Mouse (Mus musculus) bone marrow macrophage, adult 2 months (primary cell): Measurements from ENCODE around the gene Syngap1.

Experiments
- CTCF ChIP-seq: IDR thresholded peaks from 2 replicates; pipeline ENCODE4 v1.5.1; 2012; ENCODE audit warnings: low read depth, mild to moderate bottlenecking, low read length, moderate library complexity
- POLR2A ChIP-seq: IDR thresholded peaks from 2 replicates; pipeline ENCODE4 v1.6.1; 2012; ENCODE audit warnings: mild to moderate bottlenecking, low read depth, low read length, borderline replicate concordance

- TF ChIP-seq CTCF (no peak), POLR2A (no peak)
These were observed 26.4 kb downstream of the Syngap1 start for GRCm38 (mm10) chr17:26967477-26967876.
